Comparison of ENCODE assay signal across 9 mouse cellular contexts in genomic region chr15:3174848-3175247, GRCm38 (mm10).
DNase-seq lines count a peak whose midpoint lies in the region; ATAC-seq and TF ChIP-seq lines count a peak whose summit lies in the region.
"Had no signal": no experiment of that assay in that cellular context is flagged by ENCODE, and none has a peak within 500 bp of the region (broad histone marks: within the 10 kb centered on the region; RNA-seq: fewer than 3 reads in every experiment).

No protein-coding gene starts in this region.

- intact Hi-C loops in heart, postnatal 10 days (cut with DNase I) = no loop called here

- H3K27ac ChIP-seq in heart, embryonic 10.5 days = no peak overlapping the region
- H3K27ac ChIP-seq in thymus, adult 2 months (ENCODE audit: control insufficient read depth, insufficient read depth, low read length) = no peak overlapping the region
- H3K27ac ChIP-seq in stomach, postnatal 0 days (replicated peaks) = no peak overlapping the region
- H3K27ac ChIP-seq in neural tube, embryonic 15.5 days (replicated peaks) = no peak overlapping the region
- H3K27ac ChIP-seq: limb, embryonic 12.5 days had no signal

- H3K27me3 ChIP-seq in heart, embryonic 10.5 days (ENCODE audit: insufficient read depth, poor library complexity, severe bottlenecking) = no peaks in the 10 kb centered on the region
- H3K27me3 ChIP-seq in thymus, adult 2 months (ENCODE audit: control insufficient read depth, insufficient read depth, low read length) = no peaks in the 10 kb centered on the region
- no peaks in the 10 kb centered on the region for H3K27me3 ChIP-seq in stomach, postnatal 0 days (ENCODE audit: control insufficient read depth, insufficient read depth, low read length)
- H3K27me3 ChIP-seq in neural tube, embryonic 15.5 days (replicated peaks) = no peaks in the 10 kb centered on the region
- H3K27me3 ChIP-seq: limb, embryonic 12.5 days had no signal

- no peak for TF ChIP-seq EP300 in stomach, postnatal 0 days (optimal IDR thresholded peaks at IDR 0.05)

- peak; percentile 4 to 45 for DNase-seq in heart, postnatal 10 days
- no peak for DNase-seq in heart, embryonic 10.5 days (ENCODE audit: low spot score)
- DNase-seq in thymus, postnatal 14 days = peak; percentile 15
- DNase-seq in thymus, adult 2 months = no peak
- peak; percentile 11 for DNase-seq in embryo, embryonic 11.5 days (ENCODE audit: low read depth, low spot score)
- no peak for DNase-seq in stomach, postnatal 0 days (ENCODE audit: low spot score)
- DNase-seq in testis, postnatal 14 days (ENCODE audit: low spot score) = no peak

- WGBS in heart, embryonic 10.5 days = 36% methylated on average over 2 of the region's 2 CpGs
- 41% methylated on average over 2 of the region's 2 CpGs for WGBS in thymus, adult 2 months
- WGBS in stomach, postnatal 0 days = 35% methylated on average over 2 of the region's 2 CpGs
- 47% methylated on average over 2 of the region's 2 CpGs for WGBS in neural tube, embryonic 15.5 days

- no peak for TF ChIP-seq CTCF in thymus, adult 2 months (IDR thresholded peaks at IDR 0.05; ENCODE audit: borderline replicate concordance, control insufficient read depth, extremely low read depth, insufficient read depth, low read length, poor library complexity)
- TF ChIP-seq CTCF in stomach, postnatal 0 days (IDR thresholded peaks at IDR 0.05; ENCODE audit: low read depth) = peak; percentile 61

- no peak for TF ChIP-seq POLR2A in thymus, adult 2 months (IDR thresholded peaks at IDR 0.05; ENCODE audit: control insufficient read depth, extremely low read depth, insufficient read depth, low read length, poor library complexity)

- H3K4me1 ChIP-seq in heart, embryonic 10.5 days = no peaks in the 10 kb centered on the region
- H3K4me1 ChIP-seq in thymus, adult 2 months (replicated peaks; ENCODE audit: control insufficient read depth, insufficient read depth, low read length) = peaks cover 8% of the 10 kb centered on the region
- H3K4me1 ChIP-seq in stomach, postnatal 0 days (replicated peaks; ENCODE audit: control insufficient read depth, insufficient read depth) = no peaks in the 10 kb centered on the region
- H3K4me1 ChIP-seq in neural tube, embryonic 15.5 days = no peaks in the 10 kb centered on the region
- H3K4me1 ChIP-seq: limb, embryonic 12.5 days had no signal

- peaks cover 5% of the 10 kb centered on the region; the same call in 1 of the 2 replicates for H3K9me3 ChIP-seq in heart, embryonic 10.5 days
- H3K9me3 ChIP-seq in stomach, postnatal 0 days (ENCODE audit: control insufficient read depth, low read length) = no peaks in the 10 kb centered on the region
- H3K9me3 ChIP-seq in neural tube, embryonic 15.5 days (replicated peaks) = no peaks in the 10 kb centered on the region
- H3K9me3 ChIP-seq: limb, embryonic 12.5 days had no signal

- H3K9ac ChIP-seq in stomach, postnatal 0 days (ENCODE audit: low read length) = no peak overlapping the region
- H3K9ac ChIP-seq in neural tube, embryonic 15.5 days (replicated peaks) = no peak overlapping the region
- H3K9ac ChIP-seq: limb, embryonic 12.5 days had no signal

- no peaks in the 10 kb centered on the region for H3K36me3 ChIP-seq in heart, embryonic 10.5 days
- H3K36me3 ChIP-seq in thymus, adult 2 months (ENCODE audit: control insufficient read depth, insufficient read depth, low read length) = no peaks in the 10 kb centered on the region
- no peaks in the 10 kb centered on the region for H3K36me3 ChIP-seq in stomach, postnatal 0 days (ENCODE audit: control insufficient read depth, insufficient read depth, low read length)
- no peaks in the 10 kb centered on the region for H3K36me3 ChIP-seq in neural tube, embryonic 15.5 days
- H3K36me3 ChIP-seq: limb, embryonic 12.5 days had no signal

- ATAC-seq in stomach, postnatal 0 days (ENCODE audit: low FRiP score, low TSS enrichment) = no peak
- no peak for ATAC-seq in neural tube, embryonic 15.5 days (ENCODE audit: low FRiP score)

- H3K4me3 ChIP-seq in heart, embryonic 10.5 days = no peak overlapping the region
- H3K4me3 ChIP-seq in thymus, adult 2 months (ENCODE audit: control insufficient read depth, insufficient read depth, low read length) = no peak overlapping the region
- no peak overlapping the region for H3K4me3 ChIP-seq in stomach, postnatal 0 days (ENCODE audit: low read depth, low read length)
- H3K4me3 ChIP-seq in neural tube, embryonic 15.5 days (replicated peaks) = no peak overlapping the region
- H3K4me3 ChIP-seq: limb, embryonic 12.5 days had no signal

- H3K4me2 ChIP-seq in stomach, postnatal 0 days (replicated peaks; ENCODE audit: low read depth) = no peak overlapping the region
- H3K4me2 ChIP-seq in neural tube, embryonic 15.5 days = no peak overlapping the region
- H3K4me2 ChIP-seq: limb, embryonic 12.5 days had no signal

Comparison
In these comparisons a context has a peak if more than half of its experiments do, and no peak if none do; other contexts are left out.
1. DNase-seq: peak in heart, postnatal 10 days (2 of 2), thymus, postnatal 14 days (single experiment) and embryo, embryonic 11.5 days (single experiment); none in heart, embryonic 10.5 days (single experiment), thymus, adult 2 months (single experiment), stomach, postnatal 0 days (single experiment) and testis, postnatal 14 days (single experiment).